31 mouse cellular contexts compared by ENCODE assay signal in genomic region chr13:101612786-101613185, GRCm38 (mm10).
DNase-seq lines count a peak whose midpoint lies in the region; ATAC-seq and TF ChIP-seq lines count a peak whose summit lies in the region.
"Had no signal": no experiment of that assay in that cellular context is flagged by ENCODE, and none has a peak within 500 bp of the region (broad histone marks: within the 10 kb centered on the region; RNA-seq: fewer than 3 reads in every experiment).

No protein-coding gene starts in this region.

- H3K9ac ChIP-seq in liver, embryonic 13.5 days: no peak overlapping the region
- H3K9ac ChIP-seq in liver, embryonic 11.5 days (ENCODE audit: low read depth, low read length): no peak overlapping the region
- no peak overlapping the region for H3K9ac ChIP-seq in liver, embryonic 15.5 days
- H3K9ac ChIP-seq in kidney, embryonic 16.5 days (replicated peaks; ENCODE audit: low read length): no peak overlapping the region
- H3K9ac ChIP-seq: embryonic facial prominence, embryonic 13.5 days; forebrain, embryonic 15.5 days; hindbrain, embryonic 15.5 days; intestine, embryonic 15.5 days; lung, embryonic 14.5 days had no signal

- no peak for TF ChIP-seq CTCF in gastrocnemius, adult 2 months (IDR thresholded peaks at IDR 0.05)
- no peak for TF ChIP-seq CTCF in thymus, adult 2 months (IDR thresholded peaks at IDR 0.05; ENCODE audit: borderline replicate concordance, control insufficient read depth, extremely low read depth, insufficient read depth, low read length, poor library complexity)

- no peaks in the 10 kb centered on the region for H3K9me3 ChIP-seq in liver, embryonic 13.5 days (replicated peaks)
- H3K9me3 ChIP-seq in liver, embryonic 11.5 days (ENCODE audit: control insufficient read depth, low read length): no peaks in the 10 kb centered on the region
- H3K9me3 ChIP-seq in liver, embryonic 15.5 days (replicated peaks): no peaks in the 10 kb centered on the region
- H3K9me3 ChIP-seq in kidney, embryonic 16.5 days (ENCODE audit: low read length): no peaks in the 10 kb centered on the region
- H3K9me3 ChIP-seq: embryonic facial prominence, embryonic 13.5 days; forebrain, embryonic 10.5 days; forebrain, embryonic 15.5 days; heart, embryonic 10.5 days; hindbrain, embryonic 15.5 days; intestine, embryonic 15.5 days had no signal

- no peaks in the 10 kb centered on the region for H3K36me3 ChIP-seq in liver, embryonic 13.5 days
- no peaks in the 10 kb centered on the region for H3K36me3 ChIP-seq in liver, embryonic 11.5 days (ENCODE audit: control insufficient read depth, insufficient read depth, low read length)
- H3K36me3 ChIP-seq in liver, embryonic 15.5 days (replicated peaks): no peaks in the 10 kb centered on the region
- H3K36me3 ChIP-seq in kidney, embryonic 16.5 days (ENCODE audit: insufficient read depth, low read length): no peaks in the 10 kb centered on the region
- no peaks in the 10 kb centered on the region for H3K36me3 ChIP-seq in thymus, adult 2 months (ENCODE audit: control insufficient read depth, insufficient read depth, low read length)
- H3K36me3 ChIP-seq: embryonic facial prominence, embryonic 13.5 days; forebrain, embryonic 10.5 days; forebrain, embryonic 15.5 days; heart, embryonic 10.5 days; hindbrain, embryonic 15.5 days; intestine, embryonic 15.5 days had no signal

- intact Hi-C loops in gastrocnemius, adult 2 months (cut with DNase I): loop anchor here (5.0 kb wide), 1 partner anchor 100 kb away; no protein-coding TSS in a partner anchor

- ATAC-seq in liver, embryonic 13.5 days (ENCODE audit: low read depth): no peak
- ATAC-seq in liver, embryonic 11.5 days (replicated peaks; ENCODE audit: low FRiP score): no peak
- no peak for ATAC-seq in liver, embryonic 15.5 days (ENCODE audit: insufficient read depth)
- ATAC-seq in kidney, embryonic 16.5 days (ENCODE audit: low FRiP score, low TSS enrichment): no peak
- ATAC-seq: activated CD4-positive, CD25-positive, alpha-beta regulatory T cell, adult 4 months; CD4-positive, CD25-positive, alpha-beta regulatory T cell, adult 4 months; forebrain, embryonic 15.5 days; intestine, embryonic 15.5 days; midbrain, embryonic 16.5 days had no signal

- TF ChIP-seq POLR2A in thymus, adult 2 months (IDR thresholded peaks at IDR 0.05; ENCODE audit: control insufficient read depth, extremely low read depth, insufficient read depth, low read length, poor library complexity): no peak

- H3K27ac ChIP-seq in gastrocnemius, adult 2 months: no peak overlapping the region
- peak overlapping the region; percentile 96 for H3K27ac ChIP-seq in liver, embryonic 13.5 days
- H3K27ac ChIP-seq in liver, embryonic 11.5 days (ENCODE audit: low read depth, low read length): no peak overlapping the region
- peak overlapping the region; percentile 63 for H3K27ac ChIP-seq in liver, embryonic 15.5 days (replicated peaks)
- H3K27ac ChIP-seq in kidney, embryonic 16.5 days (ENCODE audit: low read length): no peak overlapping the region
- H3K27ac ChIP-seq in thymus, adult 2 months (ENCODE audit: control insufficient read depth, insufficient read depth, low read length): no peak overlapping the region
- H3K27ac ChIP-seq: embryonic facial prominence, embryonic 13.5 days; forebrain, embryonic 10.5 days; forebrain, embryonic 15.5 days; heart, embryonic 10.5 days; hindbrain, embryonic 15.5 days; intestine, embryonic 15.5 days; kidney, postnatal 0 days; stomach, postnatal 0 days had no signal

- no peak overlapping the region for H3K4me3 ChIP-seq in gastrocnemius, adult 2 months
- H3K4me3 ChIP-seq in liver, embryonic 13.5 days (replicated peaks): no peak overlapping the region
- H3K4me3 ChIP-seq in liver, embryonic 11.5 days (ENCODE audit: low read depth, low read length): no peak overlapping the region
- no peak overlapping the region for H3K4me3 ChIP-seq in liver, embryonic 15.5 days (replicated peaks)
- no peak overlapping the region for H3K4me3 ChIP-seq in kidney, embryonic 16.5 days (ENCODE audit: low read length)
- no peak overlapping the region for H3K4me3 ChIP-seq in thymus, adult 2 months (ENCODE audit: control insufficient read depth, insufficient read depth, low read length)
- H3K4me3 ChIP-seq: embryonic facial prominence, embryonic 13.5 days; forebrain, embryonic 10.5 days; forebrain, embryonic 15.5 days; heart, embryonic 10.5 days; hindbrain, embryonic 15.5 days; intestine, embryonic 15.5 days had no signal

- no peak overlapping the region for H3K4me2 ChIP-seq in liver, embryonic 13.5 days
- H3K4me2 ChIP-seq in liver, embryonic 11.5 days: no peak overlapping the region
- H3K4me2 ChIP-seq in liver, embryonic 15.5 days: no peak overlapping the region
- no peak overlapping the region for H3K4me2 ChIP-seq in kidney, embryonic 16.5 days (replicated peaks; ENCODE audit: low read depth, low read length)
- H3K4me2 ChIP-seq: embryonic facial prominence, embryonic 13.5 days; forebrain, embryonic 15.5 days; hindbrain, embryonic 15.5 days; intestine, embryonic 15.5 days; lung, embryonic 14.5 days; midbrain, embryonic 11.5 days had no signal

- peaks cover 65% of the 10 kb centered on the region for H3K4me1 ChIP-seq in liver, embryonic 13.5 days (replicated peaks)
- peaks cover 13% of the 10 kb centered on the region for H3K4me1 ChIP-seq in liver, embryonic 11.5 days (replicated peaks; ENCODE audit: control insufficient read depth, insufficient read depth, low read length)
- peaks cover 62% of the 10 kb centered on the region for H3K4me1 ChIP-seq in liver, embryonic 15.5 days (replicated peaks)
- H3K4me1 ChIP-seq in kidney, embryonic 16.5 days (ENCODE audit: insufficient read depth, low read length): no peaks in the 10 kb centered on the region
- H3K4me1 ChIP-seq in thymus, adult 2 months (replicated peaks; ENCODE audit: control insufficient read depth, insufficient read depth, low read length): no peaks in the 10 kb centered on the region
- H3K4me1 ChIP-seq: embryonic facial prominence, embryonic 13.5 days; forebrain, embryonic 10.5 days; forebrain, embryonic 15.5 days; heart, embryonic 10.5 days; hindbrain, embryonic 15.5 days; intestine, embryonic 15.5 days had no signal

- DNase-seq in gastrocnemius, adult 2 months: peak; percentile 23
- no peak for DNase-seq in gastrocnemius, postnatal 10 days
- DNase-seq in liver, embryonic 13.5 days: no peak
- no peak for DNase-seq in liver, embryonic 11.5 days (ENCODE audit: low spot score)
- DNase-seq in NIH3T3 (ENCODE audit: low read depth): peak; percentile 66
- DNase-seq in thymus, adult 2 months: no peak
- DNase-seq: adrenal gland, postnatal 10 days; cerebellum, adult 11 months; cerebellum, adult 9-10 months; kidney, adult 2 months; kidney, postnatal 4 days; layer of hippocampus, postnatal 36 days; left cerebral cortex, postnatal 4 days; lung, embryonic 14.5 days; lung, postnatal 14 days; thymus, adult 18-20 months; thymus, postnatal 4 days had no signal

- 70% methylated on average over 2 of the region's 2 CpGs for WGBS in liver, embryonic 13.5 days (ENCODE audit: insufficient replicate concordance)
- 75% methylated on average over 2 of the region's 2 CpGs for WGBS in liver, embryonic 11.5 days
- WGBS in liver, embryonic 15.5 days (ENCODE audit: insufficient replicate concordance): 66% methylated on average over 2 of the region's 2 CpGs
- WGBS in kidney, embryonic 16.5 days: 80% methylated on average over 2 of the region's 2 CpGs
- 92% methylated on average over 2 of the region's 2 CpGs for WGBS in thymus, adult 2 months

- H3K27me3 ChIP-seq in liver, embryonic 13.5 days: no peaks in the 10 kb centered on the region
- H3K27me3 ChIP-seq in liver, embryonic 11.5 days (replicated peaks; ENCODE audit: control insufficient read depth, insufficient read depth, low read length): no peaks in the 10 kb centered on the region
- H3K27me3 ChIP-seq in liver, embryonic 15.5 days: no peaks in the 10 kb centered on the region
- no peaks in the 10 kb centered on the region for H3K27me3 ChIP-seq in kidney, embryonic 16.5 days (ENCODE audit: insufficient read depth, low read length)
- no peaks in the 10 kb centered on the region for H3K27me3 ChIP-seq in thymus, adult 2 months (ENCODE audit: control insufficient read depth, insufficient read depth, low read length)
- H3K27me3 ChIP-seq: embryonic facial prominence, embryonic 13.5 days; forebrain, embryonic 15.5 days; hindbrain, embryonic 15.5 days; intestine, embryonic 15.5 days had no signal

Comparison
In these comparisons a context has a peak if more than half of its experiments do, and no peak if none do; other contexts are left out.
1. DNase-seq: peak in gastrocnemius, adult 2 months (single experiment) and NIH3T3 (single experiment); none in gastrocnemius, postnatal 10 days (single experiment), liver, embryonic 13.5 days (single experiment), liver, embryonic 11.5 days (single experiment) and thymus, adult 2 months (single experiment).
2. H3K27ac ChIP-seq: peak in liver, embryonic 13.5 days (single experiment) and liver, embryonic 15.5 days (single experiment); none in gastrocnemius, adult 2 months (single experiment), liver, embryonic 11.5 days (single experiment), kidney, embryonic 16.5 days (single experiment) and thymus, adult 2 months (single experiment).